Mouse (Mus musculus): ENCODE results near the gene Slc9a9. TPM values are rescaled to one million over a fixed set of nuclear protein-coding genes. Genes with fewer than 3 reads are reported as not detected.

Gene Slc9a9
- polyA plus RNA-seq, 1 experiment = 4.0 TPM

GRCm38 (mm10) chr9:95181241-95182043 is 511.7 kb downstream of the Slc9a9 start:
- no peak for DNase-seq
- Histone ChIP-seq H3K4me3 (replicated peaks; ENCODE audit: extremely low read depth, low read depth, low read length) (no peak overlapping the region), H3K4me1 (ENCODE audit: control insufficient read depth, insufficient read depth, low read length) (peaks cover 3% of the 10 kb centered on the region; the same call in 1 of the 2 replicates)
- WGBS = 70% methylated on average over 13 of the region's 13 CpGs
- TF ChIP-seq CTCF (IDR thresholded peaks at IDR 0.05; ENCODE audit: insufficient read depth, low read length) (no peak), POLR2A (IDR thresholded peaks at IDR 0.05; ENCODE audit: borderline replicate concordance, extremely low read depth, low read depth, low read length) (no peak)

GRCm38 (mm10) chr9:95182272-95182671 is 512.6 kb downstream of the Slc9a9 start:
- WGBS = 79% methylated on average over 7 of the region's 7 CpGs
- no peak for DNase-seq
- Histone ChIP-seq H3K4me3 (replicated peaks; ENCODE audit: extremely low read depth, low read depth, low read length) (no peak overlapping the region), H3K4me1 (ENCODE audit: control insufficient read depth, insufficient read depth, low read length) (peaks cover 3% of the 10 kb centered on the region; the same call in 1 of the 2 replicates)
- TF ChIP-seq CTCF (IDR thresholded peaks at IDR 0.05; ENCODE audit: insufficient read depth, low read length) (no peak), POLR2A (IDR thresholded peaks at IDR 0.05; ENCODE audit: borderline replicate concordance, extremely low read depth, low read depth, low read length) (no peak)

- Histone ChIP-seq H3K4me3 (replicated peaks; ENCODE audit: extremely low read depth, low read depth, low read length) (no peak overlapping the region), H3K4me1 (ENCODE audit: control insufficient read depth, insufficient read depth, low read length) (peaks cover 10% of the 10 kb centered on the region; the same call in 1 of the 2 replicates)
- TF ChIP-seq CTCF (IDR thresholded peaks at IDR 0.05; ENCODE audit: insufficient read depth, low read length) = no peak
- TF ChIP-seq POLR2A (IDR thresholded peaks at IDR 0.05; ENCODE audit: borderline replicate concordance, extremely low read depth, low read depth, low read length) = no peak
- WGBS = 48% methylated on average over 5 of the region's 5 CpGs
- no peak for DNase-seq
Measured at GRCm38 (mm10) chr9:95184453-95184852, 514.7 kb downstream of the Slc9a9 start.

DNA sequence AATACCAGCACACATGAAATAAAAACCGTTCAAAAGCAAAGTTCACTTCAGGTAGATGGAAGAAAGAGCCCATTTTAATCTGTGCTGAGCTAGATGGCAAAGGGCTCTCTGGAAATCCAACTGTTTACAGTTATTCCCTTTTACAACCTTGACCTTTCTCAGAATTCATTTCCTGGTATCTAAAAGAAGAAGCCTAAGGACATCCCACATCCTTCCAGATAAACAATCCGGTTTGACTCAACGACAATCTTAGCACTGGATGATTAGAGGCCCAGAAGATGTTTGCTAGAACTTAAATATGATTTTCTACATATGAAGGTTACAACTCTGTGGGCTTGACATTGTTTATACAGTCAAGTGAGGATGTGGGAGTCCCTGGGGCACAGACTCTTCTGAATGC is 516.1 kb downstream of the Slc9a9 start:
- Histone ChIP-seq H3K4me3 (replicated peaks; ENCODE audit: extremely low read depth, low read depth, low read length) (no peak overlapping the region), H3K4me1 (ENCODE audit: control insufficient read depth, insufficient read depth, low read length) (peaks cover 10% of the 10 kb centered on the region; the same call in 1 of the 2 replicates)
- no peak for TF ChIP-seq CTCF (IDR thresholded peaks at IDR 0.05; ENCODE audit: insufficient read depth, low read length)
- TF ChIP-seq POLR2A (IDR thresholded peaks at IDR 0.05; ENCODE audit: borderline replicate concordance, extremely low read depth, low read depth, low read length) = no peak
- DNase-seq = no peak
- 52% methylated on average over 3 of the region's 3 CpGs for WGBS

DNA sequence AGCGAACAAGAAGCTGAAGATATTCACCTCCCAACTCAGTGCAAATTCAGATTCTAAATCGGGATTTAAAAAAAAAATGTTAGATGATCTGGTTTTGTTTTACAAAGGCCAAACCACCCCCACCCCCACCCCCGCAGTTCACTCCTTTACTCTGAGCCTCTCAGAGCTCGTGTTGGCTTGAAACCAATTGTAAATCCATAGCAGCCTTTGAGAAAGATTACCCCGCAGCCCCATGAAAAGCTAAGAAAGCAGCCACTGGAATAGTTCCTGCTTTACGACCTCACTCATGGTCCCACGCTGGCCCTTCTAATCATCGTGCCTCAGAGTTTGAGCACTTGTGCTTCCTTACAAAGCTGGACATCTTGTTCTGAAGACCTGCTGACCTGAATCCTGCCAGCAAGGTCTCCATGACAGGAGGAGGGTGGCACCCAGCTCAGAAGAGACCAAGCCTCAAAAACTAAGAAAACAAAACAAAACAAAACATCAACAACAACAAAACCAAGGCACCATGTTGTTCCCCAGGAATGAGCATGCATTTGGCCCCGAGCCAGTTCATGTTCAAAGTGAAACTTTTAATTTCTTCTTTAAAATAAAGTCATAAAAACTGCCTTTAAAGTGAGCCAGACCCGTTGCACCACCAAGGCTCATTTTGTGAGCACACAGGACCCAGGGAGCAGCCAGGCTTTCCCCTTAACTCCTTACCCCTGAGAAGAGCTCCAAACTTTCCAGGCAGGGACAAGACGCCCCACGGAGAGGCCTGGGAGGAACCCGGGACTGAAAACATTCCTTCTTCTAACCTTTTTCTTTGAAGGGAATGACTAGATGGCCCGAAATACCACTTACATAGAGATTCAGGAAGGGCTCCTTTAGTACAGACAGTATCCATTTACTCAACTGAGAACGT is 516.9 kb downstream of the Slc9a9 start:
- H3K4me3 ChIP-seq (replicated peaks; ENCODE audit: extremely low read depth, low read depth, low read length) = no peak overlapping the region
- 66% methylated on average over 15 of the region's 15 CpGs for WGBS
- DNase-seq = no peak
- peaks cover 10% of the 10 kb centered on the region; the same call in 1 of the 2 replicates for H3K4me1 ChIP-seq (ENCODE audit: control insufficient read depth, insufficient read depth, low read length)
- TF ChIP-seq CTCF (IDR thresholded peaks at IDR 0.05; ENCODE audit: insufficient read depth, low read length) (no peak), POLR2A (IDR thresholded peaks at IDR 0.05; ENCODE audit: borderline replicate concordance, extremely low read depth, low read depth, low read length) (no peak)

DNA sequence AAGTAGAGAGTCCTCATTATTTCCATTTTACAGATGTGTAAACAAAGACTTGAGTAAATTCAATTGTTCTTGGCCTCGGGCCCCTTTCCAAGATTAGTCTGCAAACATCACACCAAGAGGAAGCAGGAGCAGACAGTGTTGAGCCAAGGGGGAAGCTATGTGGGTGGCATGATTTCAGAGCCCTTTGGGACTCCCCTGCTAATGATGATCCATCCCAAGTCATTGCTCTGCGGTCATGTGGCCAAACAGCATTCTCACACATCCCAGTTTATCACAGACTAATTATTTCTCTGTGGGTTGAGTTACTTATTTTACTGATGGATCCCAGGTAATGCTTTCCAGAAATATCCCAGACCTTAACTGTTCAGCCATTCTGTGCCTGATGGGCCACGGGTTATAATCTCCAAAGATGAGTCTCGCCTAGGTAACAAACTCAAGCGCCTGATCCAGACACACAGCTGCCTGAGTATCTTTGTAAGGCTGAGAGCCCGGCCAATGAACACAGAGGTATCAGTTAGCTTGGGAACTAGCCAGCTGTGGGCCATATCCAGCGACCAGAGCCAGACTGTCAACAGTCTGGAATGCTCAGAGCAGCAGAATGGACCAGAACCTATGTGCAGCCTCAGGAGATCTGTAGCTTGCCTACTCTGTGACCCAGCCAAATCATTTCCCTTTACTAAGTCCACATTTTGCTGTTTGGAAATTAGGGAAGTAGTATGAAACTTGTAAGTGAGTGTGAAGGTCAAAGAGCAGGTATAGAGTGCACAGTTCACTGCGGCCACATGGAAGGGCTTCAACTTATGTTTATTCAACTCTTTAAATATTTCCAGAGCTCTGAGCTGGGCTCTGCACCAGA is 518.9 kb downstream of the Slc9a9 start:
- 31% methylated on average over 8 of the region's 8 CpGs for WGBS
- Histone ChIP-seq H3K4me1 (ENCODE audit: control insufficient read depth, insufficient read depth, low read length) (peaks cover 16% of the 10 kb centered on the region), H3K4me3 (replicated peaks; ENCODE audit: extremely low read depth, low read depth, low read length) (no peak overlapping the region)
- TF ChIP-seq CTCF (IDR thresholded peaks at IDR 0.05; ENCODE audit: insufficient read depth, low read length) (no peak), POLR2A (IDR thresholded peaks at IDR 0.05; ENCODE audit: borderline replicate concordance, extremely low read depth, low read depth, low read length) (no peak)
- no peak for DNase-seq

DNA sequence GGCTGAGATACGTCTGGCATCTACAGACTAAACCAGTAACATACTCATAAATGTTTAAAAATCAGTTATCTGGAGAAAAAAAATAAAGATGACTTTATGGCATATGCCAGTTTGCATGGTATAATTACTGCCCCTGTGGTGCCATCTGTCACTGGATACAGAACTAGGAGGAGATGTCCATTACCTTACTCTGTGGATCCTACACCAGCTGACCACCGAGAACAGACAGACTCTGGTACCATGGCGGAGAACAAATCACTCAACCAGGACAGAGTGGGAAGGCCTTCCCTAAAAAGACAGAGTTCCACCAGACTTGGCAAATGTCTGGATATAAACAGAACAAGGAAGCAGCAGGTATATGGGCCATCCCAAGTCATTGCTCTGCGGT is 519.5 kb downstream of the Slc9a9 start:
- H3K4me3 ChIP-seq (replicated peaks; ENCODE audit: extremely low read depth, low read depth, low read length) = no peak overlapping the region
- no peak for DNase-seq
- TF ChIP-seq POLR2A (IDR thresholded peaks at IDR 0.05; ENCODE audit: borderline replicate concordance, extremely low read depth, low read depth, low read length) = no peak
- H3K4me1 ChIP-seq (ENCODE audit: control insufficient read depth, insufficient read depth, low read length) = peaks cover 21% of the 10 kb centered on the region
- WGBS = 80% methylated on average over 4 of the region's 4 CpGs

DNA sequence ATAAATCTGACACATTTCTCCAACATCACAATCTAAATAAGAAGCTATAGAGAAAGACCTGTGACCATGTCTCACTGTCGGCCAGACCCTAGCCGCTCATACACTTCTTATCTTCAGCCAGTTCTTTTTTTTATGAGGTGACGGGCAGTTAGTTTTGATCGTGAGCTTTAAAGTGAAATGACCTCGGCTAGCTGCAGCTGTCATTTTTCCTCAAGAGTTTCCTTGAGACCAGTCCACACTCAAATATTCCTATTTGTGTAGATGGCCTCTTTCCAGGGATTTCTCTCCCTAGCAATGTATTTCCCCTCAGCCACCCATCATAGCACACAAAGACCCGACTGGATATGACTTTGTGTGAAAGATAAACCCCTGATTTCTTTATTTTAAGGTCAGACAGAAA is 521.7 kb downstream of the Slc9a9 start:
- peaks cover 18% of the 10 kb centered on the region for H3K4me1 ChIP-seq (ENCODE audit: control insufficient read depth, insufficient read depth, low read length)
- TF ChIP-seq CTCF (IDR thresholded peaks at IDR 0.05; ENCODE audit: insufficient read depth, low read length) = no peak
- TF ChIP-seq POLR2A (IDR thresholded peaks at IDR 0.05; ENCODE audit: borderline replicate concordance, extremely low read depth, low read depth, low read length) = no peak
- DNase-seq = no peak
- no peak overlapping the region for H3K4me3 ChIP-seq (replicated peaks; ENCODE audit: extremely low read depth, low read depth, low read length)
- WGBS = 66% methylated on average over 6 of the region's 6 CpGs
